Mouse (Mus musculus): ENCODE results near the gene Gm10295. TPM values are rescaled to one million over a fixed set of nuclear protein-coding genes. Genes with fewer than 3 reads are reported as not detected.
A peak's percentile ranks its signal among the peaks of the same experiment; 100 is the strongest.

Gene Gm10295
- polyA plus RNA-seq, 1 experiment from 2014 or later: not detected

DNA sequence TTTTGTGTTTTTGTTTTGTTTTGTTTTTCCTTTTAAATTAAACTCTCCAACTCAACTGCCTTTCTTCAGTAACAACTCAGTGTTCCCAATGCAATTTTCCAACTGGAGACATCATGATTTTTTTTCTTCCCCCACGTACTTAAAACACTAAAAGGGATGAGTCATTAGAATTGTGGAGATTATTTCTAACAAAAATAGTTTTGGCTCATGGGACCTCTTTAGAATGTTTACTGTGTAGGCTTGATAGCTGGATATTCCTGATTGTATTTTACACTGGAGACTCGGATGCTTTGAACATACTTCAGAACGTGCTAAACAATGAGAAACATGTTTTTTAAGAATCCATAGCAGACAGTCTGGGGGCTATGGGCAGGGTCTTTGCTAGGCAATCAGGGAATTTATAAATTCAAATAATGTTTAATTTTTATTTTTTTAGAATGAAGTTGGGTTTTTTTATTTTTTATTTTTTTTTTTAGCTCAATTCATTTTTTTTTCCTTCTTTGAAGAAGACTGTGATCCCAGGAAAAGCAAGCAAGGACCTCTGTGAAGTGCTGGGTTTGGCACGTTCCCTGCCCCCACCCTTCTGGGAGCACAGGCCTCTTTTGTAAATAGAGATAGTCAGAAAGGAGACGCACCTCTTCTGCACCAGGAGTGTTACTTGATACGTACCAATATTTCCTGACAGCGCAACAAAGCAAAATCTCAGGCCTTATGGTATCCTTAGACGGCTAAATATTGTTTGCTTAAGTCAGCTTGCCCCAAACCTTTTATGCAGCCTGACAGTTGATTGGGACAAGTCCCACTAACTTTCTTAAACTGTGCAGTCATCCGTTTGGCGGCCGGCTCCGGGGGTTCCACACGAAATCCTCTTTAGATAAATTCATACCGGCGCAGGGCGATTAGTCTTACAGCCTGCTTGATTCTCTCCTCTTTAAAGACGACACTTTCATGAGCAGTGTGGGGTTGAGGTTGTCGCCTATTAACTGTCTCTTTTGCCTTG lies 28.8 kb upstream of the Gm10295 start:
- H3K9me3 ChIP-seq (replicated peaks): no peaks in the 10 kb centered on the region
- H3K4me1 ChIP-seq: peaks cover 45% of the 10 kb centered on the region
- no peaks in the 10 kb centered on the region for H3K36me3 ChIP-seq
- WGBS: 19% methylated on average over 18 of the region's 18 CpGs
- no peak overlapping the region for H3K4me3 ChIP-seq
- no peak for DNase-seq (ENCODE audit: low spot score)
- H3K27ac ChIP-seq: no peak overlapping the region
- H3K27me3 ChIP-seq (ENCODE audit: low read depth, poor library complexity, severe bottlenecking): peaks cover 40% of the 10 kb centered on the region

DNA sequence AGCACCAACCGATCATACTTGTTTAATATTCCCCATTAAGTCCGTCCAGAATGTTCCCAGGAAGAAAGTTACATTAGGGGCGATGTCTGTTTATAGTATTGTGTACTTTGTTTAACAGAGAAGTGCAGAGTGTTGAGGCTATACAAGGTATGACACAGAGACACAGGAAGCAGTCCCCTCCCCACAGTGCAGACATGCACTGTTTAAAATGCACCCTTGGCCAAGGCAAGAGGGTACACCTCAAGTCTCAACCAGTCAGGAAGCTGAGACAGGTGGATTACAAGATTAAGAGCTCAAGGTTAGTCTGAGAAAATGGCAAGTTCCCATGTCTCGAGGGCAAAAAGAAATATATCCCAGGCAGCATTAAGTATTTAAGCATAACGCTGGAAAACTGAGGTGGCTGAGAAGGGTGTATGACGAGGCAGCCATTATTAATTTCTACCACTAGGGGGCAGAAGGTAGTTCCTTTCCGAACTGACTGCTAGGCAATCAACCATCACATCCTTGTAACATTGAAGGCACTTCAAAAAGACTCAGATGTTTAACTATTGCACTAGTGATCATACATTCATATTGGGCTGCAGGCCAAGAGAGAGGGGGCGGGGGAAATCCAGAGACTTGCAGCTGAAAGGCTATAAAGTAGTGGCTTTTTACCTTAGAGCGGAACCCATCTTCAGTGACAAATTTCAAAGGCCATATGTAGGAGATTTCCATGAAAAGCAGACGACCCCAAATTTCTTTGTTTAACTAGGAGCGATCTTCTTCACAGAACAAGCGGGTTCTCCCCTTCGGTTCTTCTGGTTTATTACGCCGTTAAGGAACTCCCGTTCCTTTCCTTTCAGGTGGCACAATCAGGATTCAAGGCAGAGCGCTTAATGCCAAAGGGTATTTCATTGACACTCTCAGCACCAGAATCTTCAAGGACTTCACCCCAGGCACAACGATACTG lies 27.8 kb upstream of the Gm10295 start:
- DNase-seq (ENCODE audit: low spot score): no peak
- H3K4me3 ChIP-seq: no peak overlapping the region
- 64% methylated on average over 18 of the region's 18 CpGs for WGBS
- peaks cover 47% of the 10 kb centered on the region for H3K27me3 ChIP-seq (ENCODE audit: low read depth, poor library complexity, severe bottlenecking)
- peaks cover 43% of the 10 kb centered on the region for H3K4me1 ChIP-seq
- H3K27ac ChIP-seq: no peak overlapping the region
- H3K36me3 ChIP-seq: no peaks in the 10 kb centered on the region
- H3K9me3 ChIP-seq (replicated peaks): no peaks in the 10 kb centered on the region

DNA sequence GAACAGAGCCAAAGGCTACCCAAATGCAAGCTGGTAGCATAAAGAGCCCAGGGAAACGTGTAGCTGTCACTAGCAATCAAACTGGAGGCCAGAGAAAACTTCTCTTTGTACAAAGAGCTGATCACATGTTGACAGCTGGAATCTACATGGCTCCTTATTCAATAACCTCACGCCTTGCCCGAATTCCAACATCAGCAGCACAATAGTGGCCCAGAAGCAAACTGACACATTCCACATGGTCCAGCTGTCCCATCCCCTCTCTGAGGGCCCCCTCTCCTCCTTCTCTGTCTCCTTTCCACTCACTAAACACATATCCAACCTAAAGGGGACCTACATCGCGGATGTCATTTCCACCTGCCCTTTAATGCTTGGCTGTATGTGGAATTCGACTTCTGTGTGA lies 26.7 kb upstream of the Gm10295 start:
- 86% methylated on average over 6 of the region's 6 CpGs for WGBS
- H3K4me3 ChIP-seq: no peak overlapping the region
- peaks cover 46% of the 10 kb centered on the region for H3K27me3 ChIP-seq (ENCODE audit: low read depth, poor library complexity, severe bottlenecking)
- H3K27ac ChIP-seq: no peak overlapping the region
- peaks cover 37% of the 10 kb centered on the region for H3K4me1 ChIP-seq
- no peaks in the 10 kb centered on the region for H3K9me3 ChIP-seq (replicated peaks)
- no peaks in the 10 kb centered on the region for H3K36me3 ChIP-seq
- no peak for DNase-seq (ENCODE audit: low spot score)

DNA sequence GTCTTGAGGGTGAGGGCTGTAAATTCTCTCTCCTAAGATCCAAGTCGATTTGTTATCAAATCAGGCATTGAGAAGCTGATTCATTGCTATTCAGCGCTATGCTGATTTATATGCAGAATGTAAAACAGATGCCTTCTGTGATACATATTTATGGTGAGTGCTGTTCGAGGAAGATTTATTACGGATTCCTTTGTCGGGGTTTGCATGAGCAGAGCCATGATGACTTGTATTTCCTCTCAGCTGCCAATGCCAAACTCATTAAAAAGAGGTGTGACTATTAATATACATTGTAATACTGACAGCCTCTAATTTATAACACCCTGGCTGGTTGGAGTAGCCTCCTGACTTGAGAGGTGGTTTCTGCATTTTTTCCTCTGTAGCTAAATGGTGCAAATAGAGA lies 22.8 kb upstream of the Gm10295 start:
- no peak overlapping the region for H3K27ac ChIP-seq
- DNase-seq (ENCODE audit: low spot score): no peak
- H3K36me3 ChIP-seq: no peaks in the 10 kb centered on the region
- H3K4me1 ChIP-seq: peaks cover 31% of the 10 kb centered on the region
- H3K4me3 ChIP-seq: no peak overlapping the region
- 56% methylated on average over 5 of the region's 5 CpGs for WGBS
- no peaks in the 10 kb centered on the region for H3K9me3 ChIP-seq (replicated peaks)
- peaks cover 37% of the 10 kb centered on the region for H3K27me3 ChIP-seq (ENCODE audit: low read depth, poor library complexity, severe bottlenecking)

DNA sequence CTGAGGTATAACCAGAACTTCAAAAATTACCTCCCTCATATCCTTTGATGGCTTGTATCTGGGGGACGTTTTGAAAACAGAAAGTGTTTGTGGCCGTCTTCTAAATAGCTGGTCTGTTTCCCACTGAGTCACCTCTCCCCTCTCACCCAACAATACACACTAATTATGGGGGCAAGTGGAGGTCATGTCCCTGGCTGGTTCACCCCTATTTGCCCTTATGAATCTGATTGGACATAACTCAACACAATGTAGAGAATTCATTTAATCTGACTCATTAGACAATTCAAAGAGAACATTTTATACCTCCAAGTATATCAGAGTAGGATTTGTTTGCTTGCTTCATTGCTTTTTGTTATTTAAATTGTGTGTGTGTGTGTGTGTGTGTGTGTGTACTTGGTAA lies 20.6 kb upstream of the Gm10295 start:
- peaks cover 30% of the 10 kb centered on the region; the same call in 1 of the 2 replicates for H3K27me3 ChIP-seq (ENCODE audit: low read depth, poor library complexity, severe bottlenecking)
- no peak overlapping the region for H3K4me3 ChIP-seq
- no peaks in the 10 kb centered on the region for H3K36me3 ChIP-seq
- H3K9me3 ChIP-seq (replicated peaks): no peaks in the 10 kb centered on the region
- DNase-seq (ENCODE audit: low spot score): no peak
- no peak overlapping the region for H3K27ac ChIP-seq
- H3K4me1 ChIP-seq: peaks cover 31% of the 10 kb centered on the region
- WGBS: 23% methylated on average over 2 of the region's 2 CpGs

DNA sequence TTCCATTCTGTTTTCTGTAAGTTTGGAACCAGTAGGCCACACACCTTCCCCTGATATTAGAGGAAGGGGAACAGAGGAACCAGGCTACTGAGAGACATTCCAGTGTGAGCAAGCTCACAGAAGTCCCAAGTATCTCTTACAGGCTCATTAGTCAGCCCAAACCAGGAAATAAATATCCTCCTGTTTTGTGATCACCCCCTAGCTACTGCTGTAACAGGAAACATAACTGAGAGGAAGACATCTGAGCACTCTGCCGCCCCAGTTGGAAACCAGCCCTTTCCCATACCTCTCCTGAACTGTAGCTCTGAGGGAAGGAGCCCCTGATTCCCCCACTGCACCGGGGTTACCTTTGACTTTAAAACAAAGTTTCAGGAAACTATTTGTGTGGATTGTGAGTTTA lies 19.5 kb upstream of the Gm10295 start:
- H3K4me3 ChIP-seq: no peak overlapping the region
- peaks cover 31% of the 10 kb centered on the region for H3K4me1 ChIP-seq
- H3K36me3 ChIP-seq: no peaks in the 10 kb centered on the region
- H3K9me3 ChIP-seq (replicated peaks): no peaks in the 10 kb centered on the region
- H3K27ac ChIP-seq: 0 out of 2 replicates have a peak overlapping the region, but pooled peaks have one; percentile 6
- WGBS: 71% methylated on average over 2 of the region's 2 CpGs
- H3K27me3 ChIP-seq (ENCODE audit: low read depth, poor library complexity, severe bottlenecking): peaks cover 20% of the 10 kb centered on the region; the same call in 1 of the 2 replicates
- DNase-seq (ENCODE audit: low spot score): no peak

DNA sequence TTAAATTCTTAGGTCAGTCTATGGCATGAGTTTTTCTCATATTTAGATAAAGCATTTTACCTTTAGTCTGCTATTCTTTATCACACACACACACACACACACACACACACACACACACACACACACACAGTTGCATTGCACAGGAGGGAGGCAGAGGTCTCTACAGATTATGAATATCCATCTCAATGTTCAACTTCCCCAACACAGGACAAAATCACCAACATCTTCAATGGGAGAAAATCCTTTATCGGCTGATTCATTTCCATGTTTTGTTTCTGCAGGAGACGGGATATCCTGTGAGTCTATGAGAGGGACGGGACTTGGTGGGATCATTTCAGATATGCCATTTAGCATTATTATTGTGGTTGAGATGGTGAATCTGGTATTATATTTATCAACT lies 18.8 kb upstream of the Gm10295 start:
- Histone ChIP-seq H3K27me3 (ENCODE audit: low read depth, poor library complexity, severe bottlenecking) (peaks cover 15% of the 10 kb centered on the region; the same call in 1 of the 2 replicates), H3K4me3 (no peak overlapping the region), H3K36me3 (no peaks in the 10 kb centered on the region), H3K27ac (no peak overlapping the region), H3K9me3 (replicated peaks) (no peaks in the 10 kb centered on the region), H3K4me1 (peaks cover 31% of the 10 kb centered on the region)
- 91% methylated on average over 3 of the region's 3 CpGs for WGBS
- DNase-seq (ENCODE audit: low spot score): no peak

DNA sequence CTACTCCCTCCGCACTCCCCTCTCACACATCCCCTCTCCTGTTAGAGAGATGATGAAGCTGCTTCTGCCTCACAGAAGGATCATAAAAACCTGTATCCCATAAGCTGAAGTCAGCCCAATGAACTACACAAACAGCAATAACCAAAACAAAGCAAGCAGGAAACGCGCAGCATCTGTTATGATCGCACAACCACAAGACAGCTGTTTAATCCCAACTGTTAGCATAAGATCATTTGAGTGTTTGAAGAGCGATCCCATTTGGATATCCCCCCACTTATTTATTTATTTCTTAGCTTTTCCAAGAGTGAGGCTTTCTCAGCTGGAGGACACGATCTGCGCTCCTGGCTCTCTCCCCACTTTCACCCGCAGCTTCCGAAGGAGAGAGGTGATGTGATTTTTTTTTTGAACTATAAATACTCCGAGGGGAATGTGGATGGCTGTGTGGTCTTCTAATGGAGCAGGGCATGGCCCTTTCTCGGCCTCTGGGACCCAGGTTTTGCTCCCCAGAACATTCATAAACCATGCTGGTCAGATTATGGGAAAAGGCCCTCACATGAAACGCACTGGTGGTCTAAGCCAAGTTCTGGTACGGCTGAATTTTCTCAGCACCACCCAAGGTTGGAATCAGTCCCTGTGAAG lies 17.4 kb upstream of the Gm10295 start:
- Histone ChIP-seq H3K9me3 (replicated peaks) (no peaks in the 10 kb centered on the region), H3K27ac (no peak overlapping the region), H3K4me1 (peaks cover 23% of the 10 kb centered on the region), H3K27me3 (ENCODE audit: low read depth, poor library complexity, severe bottlenecking) (peaks cover 8% of the 10 kb centered on the region; the same call in 1 of the 2 replicates), H3K4me3 (no peak overlapping the region), H3K36me3 (no peaks in the 10 kb centered on the region)
- no peak for DNase-seq (ENCODE audit: low spot score)
- 92% methylated on average over 13 of the region's 13 CpGs for WGBS

DNA sequence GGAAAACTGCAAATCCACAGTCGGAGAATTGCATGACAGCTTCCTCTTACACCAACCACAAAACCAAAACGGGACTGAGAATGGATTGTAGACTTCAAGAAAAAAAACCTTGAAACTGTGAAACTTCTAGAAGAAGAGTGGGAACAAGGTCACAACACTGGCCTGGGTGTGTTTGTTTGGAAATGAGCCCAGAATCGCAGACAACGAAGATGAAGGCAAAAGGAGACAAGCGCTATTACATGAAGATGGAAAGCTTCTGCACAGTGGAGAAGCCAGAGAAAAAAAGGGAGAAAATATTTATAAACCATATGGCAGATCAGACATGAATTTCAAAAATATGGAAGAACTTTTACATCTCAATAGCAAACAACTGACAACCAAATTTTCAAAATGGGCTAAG lies 4.3 kb upstream of the Gm10295 start:
- Histone ChIP-seq H3K9me3 (replicated peaks) (no peaks in the 10 kb centered on the region), H3K4me1 (peaks cover 5% of the 10 kb centered on the region; the same call in 1 of the 2 replicates), H3K4me3 (no peak overlapping the region), H3K27me3 (ENCODE audit: low read depth, poor library complexity, severe bottlenecking) (peaks cover 19% of the 10 kb centered on the region; the same call in 1 of the 2 replicates), H3K36me3 (no peaks in the 10 kb centered on the region), H3K27ac (no peak overlapping the region)
- 87% methylated on average over 5 of the region's 5 CpGs for WGBS
- no peak for DNase-seq (ENCODE audit: low spot score)

DNA sequence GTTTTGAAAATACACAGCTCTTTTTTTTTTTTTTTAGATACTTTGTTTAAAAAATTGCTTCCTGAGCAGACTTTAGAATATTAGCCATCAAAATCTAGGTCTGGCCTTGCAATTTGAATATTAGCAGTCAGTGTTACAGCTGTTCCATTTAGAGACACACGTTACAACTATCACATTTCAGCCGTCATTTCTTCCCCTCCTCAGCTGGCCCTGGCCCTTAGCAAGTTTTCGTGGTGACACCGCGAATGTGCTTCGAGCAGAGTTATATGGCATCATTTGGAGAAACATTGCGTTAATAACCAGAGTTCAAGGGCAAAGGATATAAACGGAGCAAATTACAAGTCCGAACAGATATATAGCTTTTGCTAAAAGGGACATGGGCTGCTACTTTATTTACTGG lies 2.4 kb downstream of the Gm10295 start:
- WGBS: 83% methylated on average over 9 of the region's 9 CpGs
- peaks cover 23% of the 10 kb centered on the region; the same call in 1 of the 2 replicates for H3K27me3 ChIP-seq (ENCODE audit: low read depth, poor library complexity, severe bottlenecking)
- no peak for DNase-seq (ENCODE audit: low spot score)
- peaks cover 5% of the 10 kb centered on the region; the same call in 1 of the 2 replicates for H3K4me1 ChIP-seq
- no peak overlapping the region for H3K4me3 ChIP-seq
- no peaks in the 10 kb centered on the region for H3K36me3 ChIP-seq
- H3K9me3 ChIP-seq (replicated peaks): no peaks in the 10 kb centered on the region
- H3K27ac ChIP-seq: no peak overlapping the region

DNA sequence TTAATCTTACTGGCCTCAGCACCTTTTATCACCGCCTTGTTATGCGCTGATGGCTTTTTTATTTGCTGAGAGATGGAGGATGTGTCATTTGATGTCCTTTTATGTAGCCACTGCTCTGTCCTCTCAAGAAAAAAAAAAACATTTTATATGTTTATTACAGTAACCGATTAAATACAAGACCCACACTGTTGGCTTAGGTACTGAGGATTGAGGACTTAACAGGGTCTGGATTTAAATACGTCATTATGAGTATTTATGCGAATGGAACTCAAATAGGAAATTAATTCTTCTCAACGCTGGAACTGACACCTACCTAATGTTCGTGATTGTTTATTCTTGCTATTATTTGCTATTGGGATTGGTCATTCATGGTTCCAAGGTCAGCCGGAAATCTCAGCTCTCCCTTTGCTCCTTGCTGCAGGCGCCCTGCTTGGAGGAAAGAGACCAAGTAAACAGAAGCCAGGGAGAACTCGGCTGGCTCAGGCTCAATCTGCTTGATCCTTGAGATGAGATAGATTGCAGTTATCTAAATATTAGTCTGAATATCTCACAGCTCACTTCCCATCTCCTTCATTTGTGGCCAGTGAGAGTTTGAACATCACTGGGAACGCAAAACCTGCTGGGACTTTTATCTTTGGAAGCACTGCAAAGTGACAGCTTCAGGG lies 26.2 kb downstream of the Gm10295 start:
- H3K36me3 ChIP-seq: no peaks in the 10 kb centered on the region
- no peaks in the 10 kb centered on the region for H3K4me1 ChIP-seq
- H3K4me3 ChIP-seq: no peak overlapping the region
- WGBS: 84% methylated on average over 11 of the region's 11 CpGs
- H3K27me3 ChIP-seq (ENCODE audit: low read depth, poor library complexity, severe bottlenecking): no peaks in the 10 kb centered on the region
- H3K27ac ChIP-seq: no peak overlapping the region
- no peaks in the 10 kb centered on the region for H3K9me3 ChIP-seq (replicated peaks)
- DNase-seq (ENCODE audit: low spot score): no peak
